Mouse (Mus musculus) Patski (cell line): ENCODE data around the gene Brf1. TPM values are rescaled to one million over a fixed set of nuclear protein-coding genes. Genes with fewer than 3 reads are reported as not detected.
A peak's percentile ranks its signal among the peaks of the same experiment; 100 is the strongest.

ENCODE experiments used
- ATAC-seq: fragments of 100-300 bp; one replicate; pipeline ENCODE4 v1.8.0; 2021
- CTCF ChIA-PET: fragments of 350-600 bp; sonication (Branson Sonifier 250); formaldehyde crosslinking; loops from one replicate; lab custom pipeline; 2022; ENCODE audit warnings: inconsistent platforms; lab: Charles Lee
- POLR2A ChIA-PET: fragments of 350-600 bp; sonication (Branson Sonifier 250); formaldehyde crosslinking; loops from one replicate; lab custom pipeline; 2022; ENCODE audit warnings: antibody characterized with exemption, inconsistent platforms; lab: Charles Lee
- DNase-seq: peaks from one replicate; pipeline ENCODE4 v3.0.0-alpha.2; 2011; ENCODE audit warnings: low read depth, low spot score
- H3K27me3 ChIP-seq: fragments of 371-371 bp; one replicate; pipeline ENCODE4 v1.5.1; 2021
- CTCF ChIP-seq: fragments of 100-300 bp; IDR thresholded peaks from one replicate; pipeline ENCODE4 v1.5.1; 2021
- in situ Hi-C: fragments of 300-500 bp; cut with MboI; formaldehyde crosslinking; loops from 3 replicates; pipeline ENCODE4 v1.11.1; 2018; ENCODE audit warnings: low pct_unique_long_range_greater_than_20kb, mixed read lengths
- polyA plus RNA-seq: library from polyadenylated mRNA; unstranded; gene quantifications from one replicate; pipeline ENCODE4 v1.2.3, GENCODE M21; 2021

Brf1 gene
- polyA plus RNA-seq, 1 experiment from 2014 or later: 38.9 TPM

DNA sequence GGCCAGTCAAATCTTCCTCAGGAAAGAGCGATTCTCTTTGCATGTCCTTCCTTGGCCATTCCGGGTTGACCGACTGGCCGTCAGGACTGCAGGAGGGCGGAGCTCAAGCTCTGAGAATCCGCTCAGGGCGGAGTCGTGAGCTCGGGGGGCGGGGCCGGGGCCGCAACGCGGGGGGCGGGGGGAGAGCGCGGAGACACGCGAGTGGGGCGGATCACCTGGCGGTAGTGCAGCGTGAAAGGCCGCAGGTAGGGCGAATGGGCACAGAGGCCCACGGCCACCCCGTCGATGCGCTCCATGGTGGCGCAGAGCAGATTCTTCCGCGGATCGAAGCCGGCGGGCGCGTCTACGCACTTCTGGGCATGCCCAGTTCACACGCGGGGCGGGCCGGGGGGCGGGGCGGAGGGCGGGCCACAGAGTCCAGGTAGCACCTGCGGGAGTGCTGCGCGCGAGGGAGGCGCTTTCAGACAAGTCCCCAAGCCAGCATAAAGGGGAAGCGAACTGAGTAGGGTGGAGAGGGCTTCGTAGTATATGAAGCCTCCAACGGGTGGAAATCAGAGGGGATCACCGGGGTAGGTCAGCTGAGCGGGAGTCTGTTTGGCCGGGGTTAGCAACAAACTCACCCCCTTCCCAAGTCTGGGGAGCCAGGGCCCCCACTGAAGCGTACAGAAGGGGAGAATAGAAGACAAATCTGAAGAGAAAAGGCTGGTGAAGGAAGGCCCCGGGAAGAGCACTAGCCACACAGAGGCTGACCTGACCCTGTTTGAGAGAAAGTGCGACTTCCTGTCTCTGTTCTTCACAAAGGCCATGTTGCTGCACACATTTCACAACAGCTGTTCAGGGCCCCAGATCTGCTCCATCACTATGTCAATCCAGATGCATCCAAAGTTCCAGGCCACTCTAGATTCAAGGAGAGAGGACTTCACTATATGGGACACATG lies 58.5 kb downstream of the Brf1 start, which contains the start of gene Nudt14:
Gene Nudt14 (minus strand): TSS at position 349 of the 938 bp plus-strand sequence.
- H3K27me3 ChIP-seq: no peaks in the 10 kb centered on the region
- POLR2A ChIA-PET: no interaction called here
- DNase-seq: no peak

GRCm38 (mm10) chr12:112941156-112941775 lies 59.2 kb downstream of the Brf1 start:
- ChIA-PET POLR2A (no interaction called here), CTCF (interaction anchor here (0.8 to 1.3 kb wide), 3 partner anchors 12 to 66 kb away, joined by 3 to 5 read pairs (median 5); partner anchors contain the start of gene Jag2)
- no peaks in the 10 kb centered on the region for H3K27me3 ChIP-seq
- TF ChIP-seq CTCF: no peak
- in situ Hi-C loops: no loop called here
- no peak for ATAC-seq
- no peak for DNase-seq

More for the DNA sequence above, 58.5 kb downstream of the Brf1 start, which contains the start of gene Nudt14:
- in situ Hi-C loops: no loop called here
- CTCF ChIA-PET: interaction anchor here (0.8 to 1.3 kb wide), 3 partner anchors 13 to 67 kb away, joined by 3 to 5 read pairs (median 5); partner anchors contain the start of gene Jag2
- peak; percentile 41 for ATAC-seq
- TF ChIP-seq CTCF: no peak

- DNase-seq: no peak
- CTCF ChIA-PET: interaction anchor here (1.3 kb wide), 1 partner anchor 41 kb away, joined by 5 read pairs; no protein-coding TSS in a partner anchor
- in situ Hi-C loops: no loop called here
Measured at GRCm38 (mm10) chr12:112940710-112941109, 59.8 kb downstream of the Brf1 start.

GRCm38 (mm10) chr12:112940238-112940637 lies 60.3 kb downstream of the Brf1 start:
- POLR2A ChIA-PET: no interaction called here
- no peak for TF ChIP-seq CTCF
- H3K27me3 ChIP-seq: no peaks in the 10 kb centered on the region
- CTCF ChIA-PET: no interaction called here
- no peak for DNase-seq
- no peak for ATAC-seq
- in situ Hi-C loops: no loop called here

More at GRCm38 (mm10) chr12:112940710-112941109, 59.8 kb downstream of the Brf1 start:
- POLR2A ChIA-PET: no interaction called here
- ATAC-seq: no peak
- H3K27me3 ChIP-seq: no peaks in the 10 kb centered on the region
- TF ChIP-seq CTCF: no peak

- no peaks in the 10 kb centered on the region for H3K27me3 ChIP-seq
- in situ Hi-C loops: no loop called here
- no peak for TF ChIP-seq CTCF
- ATAC-seq (no peak), DNase-seq (no peak)
- ChIA-PET CTCF (interaction anchor here (1.1 kb wide), 1 partner anchor 8 kb away, joined by 5 read pairs; no protein-coding TSS in a partner anchor), POLR2A (no interaction called here)
Measured at GRCm38 (mm10) chr12:112938873-112939565, 61.5 kb downstream of the Brf1 start.

GRCm38 (mm10) chr12:112938366-112938765 lies 62.1 kb downstream of the Brf1 start:
- H3K27me3 ChIP-seq: no peaks in the 10 kb centered on the region
- in situ Hi-C loops: no loop called here
- ChIA-PET CTCF (interaction anchor here (1.1 kb wide), 1 partner anchor 8 kb away, joined by 5 read pairs; no protein-coding TSS in a partner anchor), POLR2A (no interaction called here)
- DNase-seq: no peak
- no peak for TF ChIP-seq CTCF
- no peak for ATAC-seq

DNA sequence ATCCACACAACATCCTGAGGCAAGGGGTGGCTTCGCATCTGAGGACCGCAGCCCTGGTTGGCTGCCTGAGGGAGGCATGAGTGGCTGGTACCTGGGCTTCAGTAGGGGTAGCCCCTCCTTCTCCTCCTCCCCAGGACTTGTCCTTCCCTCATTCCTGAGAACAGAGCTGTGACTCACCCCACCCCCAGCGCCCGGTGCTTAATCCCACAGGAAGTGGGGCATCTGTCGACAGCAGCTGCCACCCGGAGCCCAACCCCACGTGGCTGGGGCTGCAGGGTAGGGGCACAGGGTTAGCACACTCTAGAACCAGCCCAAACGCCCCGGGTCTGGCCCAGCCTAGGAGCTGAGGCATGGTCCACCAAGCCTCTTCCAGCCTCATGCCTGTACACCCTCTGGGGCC lies 62.6 kb downstream of the Brf1 start:
- POLR2A ChIA-PET: no interaction called here
- in situ Hi-C loops: no loop called here
- no peaks in the 10 kb centered on the region for H3K27me3 ChIP-seq
- CTCF ChIA-PET: interaction anchor here (1.1 kb wide), 1 partner anchor 9 kb away, joined by 5 read pairs; no protein-coding TSS in a partner anchor
- TF ChIP-seq CTCF: no peak
- DNase-seq (peak; percentile 57), ATAC-seq (peak; percentile 70)

DNA sequence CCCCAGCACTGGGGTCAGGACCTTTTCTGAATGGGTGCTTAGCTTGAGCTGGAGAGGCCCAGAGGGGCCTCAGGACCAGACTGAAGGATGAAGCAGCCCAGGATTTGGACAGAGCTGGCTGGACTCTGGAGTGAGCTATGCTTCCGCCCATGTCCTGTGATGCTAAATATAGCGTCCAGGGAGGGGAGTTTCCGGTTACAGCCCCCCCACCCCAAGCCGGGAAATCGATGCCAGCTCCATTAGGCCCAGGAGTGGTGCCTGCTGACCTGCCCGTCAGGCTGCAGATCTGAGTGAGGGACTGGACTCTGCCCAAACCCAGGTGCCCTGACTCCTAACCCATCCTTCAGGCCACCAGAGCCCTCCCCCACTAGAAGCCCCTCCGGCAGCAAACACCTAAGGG lies 67.9 kb downstream of the Brf1 start:
- H3K27me3 ChIP-seq: no peaks in the 10 kb centered on the region
- ChIA-PET POLR2A (no interaction called here), CTCF (interaction anchor here (1.7 kb wide), 1 partner anchor 57 kb away, joined by 6 read pairs; no protein-coding TSS in a partner anchor)
- ATAC-seq: no peak
- TF ChIP-seq CTCF: no peak
- no peak for DNase-seq
- in situ Hi-C loops: no loop called here

DNA sequence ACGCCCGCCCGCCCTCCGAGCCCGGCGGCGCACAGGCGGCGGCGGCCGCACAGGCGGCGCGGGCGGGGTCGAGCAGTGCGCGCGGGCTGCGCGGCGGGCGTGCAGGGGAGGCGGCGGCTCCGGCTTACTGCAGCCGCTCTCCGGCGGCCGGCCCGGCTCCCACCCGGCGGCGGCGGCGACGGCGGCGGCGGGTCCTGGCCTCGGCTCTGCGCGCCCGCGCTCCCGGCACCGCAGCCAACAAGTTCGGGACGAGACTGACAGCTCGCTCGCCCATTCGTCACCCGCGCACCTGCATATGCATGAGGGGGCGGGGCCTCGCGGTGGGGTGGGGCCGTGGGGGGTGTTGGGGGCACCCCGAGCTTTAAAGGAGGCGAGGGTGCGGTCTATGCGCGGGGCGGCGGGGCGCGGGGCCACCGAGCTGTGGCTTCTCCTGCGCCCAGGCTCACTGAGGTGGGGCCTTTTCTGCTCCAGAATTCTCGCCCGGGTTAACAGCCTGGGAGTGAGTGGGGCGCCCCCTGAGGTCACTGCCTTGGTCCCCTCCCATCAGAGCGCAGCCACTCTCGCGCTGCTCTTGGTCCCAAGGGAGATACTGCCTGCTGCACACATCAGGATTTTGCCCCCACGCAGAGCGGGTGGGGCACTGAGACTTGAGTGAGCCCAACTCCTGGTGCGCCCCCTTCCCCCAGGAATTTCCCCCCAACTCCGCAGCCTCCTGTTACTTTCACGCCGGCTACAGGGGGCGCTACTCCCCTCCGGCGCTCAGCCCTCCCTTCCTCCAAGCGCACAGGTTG lies 70.7 kb downstream of the Brf1 start, which contains the start of gene Jag2:
Gene Jag2 (minus strand): TSS at position 215 of the 791 bp plus-strand sequence.
- ChIA-PET CTCF (interaction anchor here (1.0 kb wide), 1 partner anchor 12 kb away, joined by 5 read pairs; the partner anchor contains the start of gene Nudt14), POLR2A (no interaction called here)
- ATAC-seq: peak; percentile 32
- no peak for TF ChIP-seq CTCF
- no peaks in the 10 kb centered on the region for H3K27me3 ChIP-seq
- in situ Hi-C loops: no loop called here
- DNase-seq: no peak
